Mouse (Mus musculus) heart, embryonic 15.5 days (tissue): ENCODE data around the gene Ablim2. TPM values are rescaled to one million over a fixed set of nuclear protein-coding genes. Genes with fewer than 3 reads are reported as not detected.
A peak's percentile ranks its signal among the peaks of the same experiment; 100 is the strongest.

Source experiments
- ATAC-seq: fragments of 200-750 bp; cut with Nextera tagmentation; replicated peaks from 2 replicates; pipeline ENCODE4 v1.8.0; 2017; ENCODE audit warnings: low read depth, moderate TSS enrichment; ENCODE audit not compliant: insufficient number of reproducible peaks, insufficient read depth, low FRiP score
- H3K27ac ChIP-seq: fragments of 300-500 bp; sonication (generic); 2 replicates; pipeline ENCODE4 v1.5.1; 2015; ENCODE audit warnings: mild to moderate bottlenecking, inconsistent platforms
- H3K27me3 ChIP-seq: fragments of 300-500 bp; sonication (generic); 2 replicates; pipeline ENCODE4 v1.6.1; 2015; ENCODE audit warnings: inconsistent platforms
- H3K36me3 ChIP-seq: fragments of 300-500 bp; sonication (generic); 2 replicates; pipeline ENCODE4 v1.6.1; 2015; ENCODE audit warnings: mild to moderate bottlenecking, inconsistent platforms
- H3K4me1 ChIP-seq: fragments of 300-500 bp; sonication (generic); replicated peaks from 2 replicates; pipeline ENCODE4 v1.6.1; 2015; ENCODE audit warnings: inconsistent platforms
- H3K4me2 ChIP-seq: fragments of 300-500 bp; sonication (generic); 2 replicates; pipeline ENCODE4 v1.6.1; 2015; ENCODE audit warnings: inconsistent platforms, mild to moderate bottlenecking, moderate library complexity
- H3K4me3 ChIP-seq: fragments of 300-500 bp; sonication (generic); 2 replicates; pipeline ENCODE4 v1.5.1; 2015; ENCODE audit warnings: mild to moderate bottlenecking, inconsistent platforms
- H3K9ac ChIP-seq: fragments of 300-500 bp; sonication (generic); 2 replicates; pipeline ENCODE4 v1.6.1; 2015; ENCODE audit warnings: mild to moderate bottlenecking, inconsistent platforms
- H3K9me3 ChIP-seq: fragments of 300-500 bp; sonication (generic); replicated peaks from 2 replicates; pipeline ENCODE4 v1.6.1; 2016; ENCODE audit warnings: inconsistent platforms
- WGBS: fragments of 180-500 bp; shearing (Covaris S2); methylation state at CpG from one replicate; pipeline ENCODE4 v1.1.7; 2015; ENCODE audit warnings: mixed read lengths; 5-methylcytosine and 5-hydroxymethylcytosine counted together
- polyA plus RNA-seq: library from polyadenylated mRNA; unstranded; fragments of >200 nt; fragmentation: Nextera tagmentation; extraction: Ambion mirVana; gene quantifications from 2 replicates; pipeline ENCODE4 v1.2.1, GENCODE M21; 2015

The Ablim2 gene
- polyA plus RNA-seq: 4.3 and 5.3 TPM in 2 replicates

DNA sequence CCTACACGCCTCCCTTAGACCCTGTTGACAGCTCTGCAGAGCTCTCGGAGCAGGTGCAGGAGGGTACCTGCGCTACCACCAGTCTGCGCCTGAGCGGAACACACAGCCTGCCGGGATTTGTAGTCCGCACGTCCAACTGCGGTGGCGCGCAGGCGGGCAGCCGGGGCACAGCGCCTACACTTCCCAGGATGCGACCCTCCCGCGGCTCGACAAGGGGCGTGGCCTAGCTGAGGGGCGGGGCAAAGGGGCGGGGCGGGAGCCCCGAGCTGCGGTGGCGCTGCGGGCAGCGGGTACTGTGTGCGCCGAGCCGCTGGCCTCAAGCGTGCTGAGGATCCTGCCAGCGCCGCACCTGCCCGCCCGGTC lies at the start of gene Ablim2:
Gene Ablim2, plus strand, starts transcription at position 242 of the 363 bp plus-strand sequence.
- no peaks in the 10 kb centered on the region for H3K36me3 ChIP-seq
- H3K4me3 ChIP-seq: peak within 1 kb of the TSS; percentile 71
- no peaks in the 10 kb centered on the region for H3K9me3 ChIP-seq
- no peak within 1 kb of the TSS for H3K27ac ChIP-seq
- H3K4me2 ChIP-seq: peak within 1 kb of the TSS; percentile 99
- ATAC-seq: peak; percentile 89
- WGBS: under 1% methylated on average over 35 of the region's 35 CpGs
- H3K9ac ChIP-seq: peak within 1 kb of the TSS; percentile 64
- H3K27me3 ChIP-seq: peaks cover 42% of the 10 kb centered on the region
- peaks cover 14% of the 10 kb centered on the region for H3K4me1 ChIP-seq

DNA sequence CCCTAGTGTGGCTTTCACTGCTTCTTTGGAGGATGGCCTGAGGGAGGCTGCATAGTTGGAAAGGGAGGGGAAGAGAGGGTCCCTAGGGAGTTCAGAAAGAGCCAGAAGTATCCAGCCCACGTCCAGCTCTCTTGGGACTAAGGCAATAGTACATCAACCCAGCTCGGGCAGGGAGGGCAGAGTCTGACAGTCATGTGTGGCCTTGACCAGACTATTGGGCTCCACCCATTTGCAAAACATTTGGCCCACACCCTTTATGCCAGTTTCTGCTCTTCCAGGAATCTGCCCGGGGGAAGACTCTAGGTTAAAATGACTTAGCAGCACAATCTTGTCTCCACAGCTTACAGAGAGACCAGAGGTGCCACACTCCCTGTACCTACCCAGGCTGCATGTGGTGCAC lies 47.2 kb upstream of the Ablim2 start:
- Histone ChIP-seq H3K4me3 (no peak overlapping the region), H3K27me3 (peaks cover 3% of the 10 kb centered on the region; the same call in 1 of the 2 replicates), H3K27ac (no peak overlapping the region), H3K9me3 (no peaks in the 10 kb centered on the region), H3K4me1 (peaks cover 3% of the 10 kb centered on the region), H3K4me2 (no peak overlapping the region), H3K36me3 (0 out of 2 replicates have a peak, but pooled peaks cover 2% of the 10 kb centered on the region), H3K9ac (no peak overlapping the region)
- 61% methylated on average over 3 of the region's 3 CpGs for WGBS
- no peak for ATAC-seq

DNA sequence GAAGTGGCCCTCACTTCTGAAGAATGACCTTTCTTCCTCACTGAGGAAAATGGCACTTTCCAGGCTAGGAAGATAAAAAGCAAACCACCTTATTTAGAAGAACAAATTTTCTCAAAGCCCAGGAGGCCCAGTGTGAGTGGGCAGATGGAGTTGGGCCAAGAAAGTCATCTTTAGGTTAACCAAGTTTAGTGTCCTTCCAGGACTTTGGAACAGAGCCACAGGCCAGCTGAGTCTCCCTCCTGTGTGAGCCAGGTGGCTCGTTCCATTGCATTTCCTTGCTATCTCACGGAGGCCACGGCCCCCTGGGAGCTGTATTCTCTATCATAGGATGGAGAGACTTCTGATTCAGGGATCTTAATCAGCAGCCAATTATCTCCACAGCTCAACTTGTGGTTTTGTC lies 46.7 kb upstream of the Ablim2 start:
- WGBS: 67% methylated on average over 3 of the region's 3 CpGs
- H3K4me2 ChIP-seq: no peak overlapping the region
- peaks cover 3% of the 10 kb centered on the region; the same call in 1 of the 2 replicates for H3K27me3 ChIP-seq
- no peak overlapping the region for H3K27ac ChIP-seq
- no peak overlapping the region for H3K4me3 ChIP-seq
- peaks cover 3% of the 10 kb centered on the region for H3K4me1 ChIP-seq
- 0 out of 2 replicates have a peak, but pooled peaks cover 2% of the 10 kb centered on the region for H3K36me3 ChIP-seq
- H3K9me3 ChIP-seq: no peaks in the 10 kb centered on the region
- ATAC-seq: no peak
- H3K9ac ChIP-seq: no peak overlapping the region

DNA sequence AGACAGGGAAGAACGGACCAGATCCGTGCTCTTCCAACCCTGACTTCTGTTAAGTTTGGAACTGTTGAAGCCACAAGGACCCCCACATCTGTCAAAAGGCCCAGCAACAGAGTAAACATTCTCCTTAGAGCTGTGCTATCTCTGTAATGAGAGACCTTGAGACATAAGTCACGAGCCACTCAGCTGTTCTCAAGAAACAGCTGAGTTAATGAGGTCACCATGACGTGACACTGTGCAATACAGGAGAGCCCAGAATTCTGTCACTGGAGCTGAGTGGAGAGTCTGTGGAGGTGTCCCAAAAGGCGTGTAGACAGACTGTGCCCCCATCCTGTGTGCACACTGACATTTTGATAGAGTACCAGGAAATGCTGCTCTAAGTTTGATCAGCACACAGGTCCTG lies 45.2 kb upstream of the Ablim2 start:
- Histone ChIP-seq H3K27me3 (peaks cover 3% of the 10 kb centered on the region; the same call in 1 of the 2 replicates), H3K4me3 (no peak overlapping the region), H3K36me3 (no peaks in the 10 kb centered on the region), H3K9me3 (no peaks in the 10 kb centered on the region), H3K4me1 (peaks cover 3% of the 10 kb centered on the region), H3K9ac (no peak overlapping the region), H3K4me2 (no peak overlapping the region), H3K27ac (no peak overlapping the region)
- 58% methylated on average over 5 of the region's 5 CpGs for WGBS
- ATAC-seq: no peak

DNA sequence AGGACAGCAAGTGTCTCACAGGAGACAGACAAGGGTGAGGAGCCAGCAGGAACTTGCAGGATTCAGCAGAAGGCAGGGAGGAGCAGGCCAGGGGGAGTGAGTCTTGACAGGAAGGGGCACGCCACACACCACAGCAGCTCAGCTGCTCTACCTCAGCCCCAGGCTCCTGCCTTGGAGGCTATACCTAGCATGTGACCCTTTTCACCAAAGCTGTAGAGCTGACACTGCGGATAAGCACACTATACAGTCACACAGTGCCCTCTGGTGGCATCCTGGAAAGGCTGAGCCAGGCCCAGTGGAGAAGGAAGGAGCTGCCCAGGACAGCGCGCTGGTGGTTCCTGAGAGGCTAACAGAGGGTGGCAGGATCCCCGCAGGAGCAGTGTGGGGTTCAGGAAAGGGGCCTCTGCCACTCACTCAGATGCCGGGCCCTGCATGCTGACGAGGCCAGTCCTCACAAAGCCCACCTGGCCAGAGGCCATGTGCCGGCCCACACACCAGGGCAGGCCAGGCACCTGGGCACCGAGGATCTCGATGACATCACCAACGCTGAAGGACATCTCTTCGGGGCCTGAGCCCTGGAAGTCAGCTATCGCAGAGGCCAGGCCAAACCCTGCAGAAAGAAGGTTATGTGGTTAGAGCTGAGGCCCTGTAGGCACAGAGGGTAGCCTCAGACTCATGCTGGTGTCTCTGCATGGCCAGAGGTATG lies 43.9 kb upstream of the Ablim2 start:
- Histone ChIP-seq H3K36me3 (no peaks in the 10 kb centered on the region), H3K9ac (no peak overlapping the region), H3K4me1 (peaks cover 3% of the 10 kb centered on the region), H3K9me3 (no peaks in the 10 kb centered on the region), H3K4me3 (no peak overlapping the region), H3K27ac (no peak overlapping the region), H3K27me3 (peaks cover 3% of the 10 kb centered on the region; the same call in 1 of the 2 replicates), H3K4me2 (no peak overlapping the region)
- ATAC-seq: peak; percentile 80
- WGBS: 46% methylated on average over 13 of the region's 13 CpGs

DNA sequence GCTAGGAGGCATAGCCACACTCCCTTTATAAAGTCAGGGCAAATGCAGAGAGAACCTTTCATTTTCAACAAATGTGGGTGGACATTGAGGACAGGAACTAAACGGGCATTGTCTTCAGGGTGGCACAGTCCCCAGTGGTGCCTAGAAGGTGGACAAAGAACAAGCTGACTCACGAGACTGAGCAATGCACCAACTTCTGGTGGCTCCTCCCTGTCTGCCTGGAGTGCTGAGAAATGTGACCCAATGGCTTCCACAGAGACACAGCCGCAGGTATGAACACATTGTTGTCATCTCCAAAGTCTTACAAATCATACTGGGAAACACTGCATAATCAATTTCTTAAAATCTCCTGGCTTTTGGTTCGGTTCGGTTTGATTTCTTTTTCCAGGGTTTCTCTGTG lies 40.2 kb upstream of the Ablim2 start:
- no peak for ATAC-seq
- WGBS: 77% methylated on average over 5 of the region's 5 CpGs

DNA sequence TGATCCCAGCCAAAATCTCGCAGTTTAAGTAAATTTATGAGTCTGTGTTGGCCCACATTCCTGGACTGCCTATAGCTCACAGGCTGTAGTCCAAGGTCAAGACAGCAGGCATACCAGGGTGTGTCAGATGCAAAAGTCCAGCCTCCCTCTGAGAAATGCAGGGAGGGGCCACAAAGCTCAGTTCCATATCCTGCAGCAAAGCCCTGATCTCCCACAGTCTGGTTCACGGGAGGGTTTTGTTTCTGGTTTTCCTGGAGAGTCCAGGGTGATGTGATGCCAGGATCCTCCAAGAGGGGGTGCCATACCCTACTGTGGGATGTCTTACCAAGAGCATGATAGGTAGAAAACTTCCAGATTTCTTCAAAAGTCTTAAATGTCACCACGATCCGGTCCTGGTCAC lies 39.7 kb upstream of the Ablim2 start:
- Histone ChIP-seq H3K9me3 (no peaks in the 10 kb centered on the region), H3K27me3 (no peaks in the 10 kb centered on the region; the same call in 1 of the 2 replicates), H3K27ac (no peak overlapping the region), H3K4me3 (no peak overlapping the region), H3K4me1 (peaks cover 31% of the 10 kb centered on the region), H3K36me3 (no peaks in the 10 kb centered on the region), H3K4me2 (no peak overlapping the region), H3K9ac (no peak overlapping the region)
- ATAC-seq: no peak
- 40% methylated on average over 4 of the region's 4 CpGs for WGBS

More for the DNA sequence above, 40.2 kb upstream of the Ablim2 start:
- no peak overlapping the region for H3K27ac ChIP-seq
- H3K4me3 ChIP-seq: no peak overlapping the region
- H3K9me3 ChIP-seq: no peaks in the 10 kb centered on the region
- no peak overlapping the region for H3K4me2 ChIP-seq
- H3K4me1 ChIP-seq: peaks cover 26% of the 10 kb centered on the region
- peaks cover 3% of the 10 kb centered on the region; the same call in 1 of the 2 replicates for H3K27me3 ChIP-seq
- H3K9ac ChIP-seq: no peak overlapping the region
- no peaks in the 10 kb centered on the region for H3K36me3 ChIP-seq

DNA sequence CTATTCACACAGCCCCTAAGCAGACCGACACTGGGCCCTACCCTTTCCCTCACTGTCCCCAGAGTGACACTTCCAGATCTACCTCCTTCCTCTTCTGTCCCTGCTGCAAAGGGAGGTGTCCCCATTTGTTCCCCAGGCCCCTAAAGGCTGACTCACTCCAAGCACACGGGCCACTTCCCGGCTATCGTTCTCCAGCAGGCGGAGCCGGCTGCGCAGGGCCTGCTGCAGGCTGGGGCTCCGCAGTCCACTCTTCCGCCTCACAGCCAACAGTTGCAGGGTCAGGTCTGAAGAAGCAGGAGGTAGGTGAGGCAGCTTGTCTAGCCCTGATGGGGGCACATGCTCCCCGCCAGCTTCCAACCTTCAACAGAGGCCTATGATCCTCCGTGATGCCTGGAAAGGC lies 38.9 kb upstream of the Ablim2 start:
- WGBS: 72% methylated on average over 11 of the region's 11 CpGs

DNA sequence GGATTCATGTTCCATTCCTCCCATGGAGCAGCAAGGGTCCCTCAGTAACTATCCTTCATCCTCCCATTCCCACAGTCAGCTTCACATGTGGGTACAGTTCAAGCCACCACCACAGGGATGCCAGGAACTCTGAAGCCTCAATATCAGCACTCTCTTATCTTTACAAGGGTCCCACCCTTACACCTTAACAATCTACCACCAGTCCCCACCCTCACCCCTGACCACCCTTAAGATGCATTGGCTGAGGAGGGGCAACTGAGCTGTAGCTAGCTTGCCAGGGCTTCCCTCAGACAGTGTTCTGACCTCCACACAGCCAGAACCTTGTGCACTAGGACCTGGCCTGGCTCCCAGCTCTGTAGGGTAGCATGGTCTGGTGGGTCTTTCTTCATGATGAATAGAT lies 38.3 kb upstream of the Ablim2 start:
- Histone ChIP-seq H3K9ac (no peak overlapping the region), H3K4me1 (peaks cover 33% of the 10 kb centered on the region)
- ATAC-seq: no peak

More for the DNA sequence above, 38.9 kb upstream of the Ablim2 start:
- peaks cover 33% of the 10 kb centered on the region for H3K4me1 ChIP-seq
- H3K4me2 ChIP-seq: no peak overlapping the region
- ATAC-seq: no peak
- no peaks in the 10 kb centered on the region for H3K36me3 ChIP-seq
- no peaks in the 10 kb centered on the region for H3K9me3 ChIP-seq
- no peak overlapping the region for H3K27ac ChIP-seq
- no peak overlapping the region for H3K4me3 ChIP-seq
- H3K9ac ChIP-seq: no peak overlapping the region
- no peaks in the 10 kb centered on the region; the same call in 1 of the 2 replicates for H3K27me3 ChIP-seq

DNA sequence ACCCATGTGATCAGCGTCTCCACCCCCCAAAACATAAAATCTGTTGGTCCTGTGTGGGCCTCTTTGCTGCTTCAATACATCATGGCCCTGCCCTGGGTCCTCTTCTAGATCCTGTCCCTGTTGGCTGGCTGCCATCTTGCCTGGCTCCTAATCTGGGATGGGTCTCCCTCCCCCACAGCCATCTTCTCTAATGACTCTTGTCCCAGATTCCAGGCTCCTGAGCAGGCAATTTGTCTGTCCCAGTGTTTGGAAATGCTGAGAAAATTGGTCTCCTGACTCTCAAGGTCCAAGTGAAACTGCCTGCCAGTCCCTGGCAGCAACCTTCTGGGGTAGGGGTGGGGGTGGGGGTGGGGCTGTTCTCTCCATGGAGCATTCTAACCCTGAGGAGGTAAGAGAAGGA lies 37.8 kb upstream of the Ablim2 start:
- peaks cover 33% of the 10 kb centered on the region for H3K4me1 ChIP-seq
- WGBS: 83% methylated on average over 1 of the region's 1 CpGs
- no peak overlapping the region for H3K9ac ChIP-seq
- no peak overlapping the region for H3K4me2 ChIP-seq
- no peak for ATAC-seq
- no peak overlapping the region for H3K27ac ChIP-seq
- H3K4me3 ChIP-seq: no peak overlapping the region
- no peaks in the 10 kb centered on the region for H3K27me3 ChIP-seq
- no peaks in the 10 kb centered on the region for H3K36me3 ChIP-seq
- no peaks in the 10 kb centered on the region for H3K9me3 ChIP-seq

More for the DNA sequence above, 38.3 kb upstream of the Ablim2 start:
- Histone ChIP-seq H3K27me3 (no peaks in the 10 kb centered on the region; the same call in 1 of the 2 replicates), H3K4me3 (no peak overlapping the region), H3K36me3 (no peaks in the 10 kb centered on the region), H3K9me3 (no peaks in the 10 kb centered on the region), H3K27ac (no peak overlapping the region), H3K4me2 (no peak overlapping the region)

DNA sequence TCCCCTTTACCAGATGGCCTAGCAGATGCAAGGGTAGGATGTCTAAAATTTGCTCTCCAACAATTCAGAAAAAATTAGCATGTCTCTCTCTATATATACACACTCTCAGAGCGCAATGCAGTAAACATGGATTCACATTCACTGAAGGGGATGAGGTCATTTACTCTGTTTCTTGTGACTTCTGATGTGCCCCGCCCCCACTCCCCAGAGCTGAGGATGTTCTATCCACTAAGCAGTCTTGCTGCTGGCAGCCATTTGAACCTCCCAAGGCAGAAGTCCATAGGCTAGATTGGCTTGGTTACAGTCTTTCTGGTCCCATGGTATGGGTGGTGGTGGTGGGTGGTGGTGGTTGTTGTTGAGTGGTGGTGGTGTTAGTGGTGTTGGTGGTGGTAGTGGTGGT lies 35.7 kb upstream of the Ablim2 start:
- no peak overlapping the region for H3K4me2 ChIP-seq

DNA sequence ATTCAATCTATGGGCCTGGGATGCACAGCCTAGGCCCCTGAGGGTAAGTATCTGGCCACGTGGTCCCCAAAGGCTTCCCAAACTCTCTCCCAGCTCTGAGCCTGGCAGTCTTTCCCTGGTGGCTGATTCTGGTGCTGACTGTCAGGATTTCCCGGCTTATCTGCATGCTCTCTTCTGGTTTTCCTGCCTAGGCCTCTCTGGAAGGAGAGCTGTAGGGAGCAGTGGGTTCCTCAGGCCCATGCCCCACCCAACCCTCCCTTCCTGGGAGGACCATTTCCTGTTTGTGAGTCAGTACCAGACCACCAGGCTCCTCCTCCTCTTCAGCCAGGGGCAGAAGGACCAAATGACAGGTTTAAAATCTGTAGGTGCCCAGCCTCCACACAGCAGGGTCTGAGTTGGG lies 35.0 kb upstream of the Ablim2 start:
- H3K36me3 ChIP-seq: no peaks in the 10 kb centered on the region
- H3K9me3 ChIP-seq: no peaks in the 10 kb centered on the region
- 16% methylated on average over 2 of the region's 2 CpGs for WGBS
- H3K4me2 ChIP-seq: no peak overlapping the region
- 0 out of 2 replicates have a peak overlapping the region, but pooled peaks have one; percentile 18 for H3K9ac ChIP-seq
- H3K27me3 ChIP-seq: no peaks in the 10 kb centered on the region
- peaks cover 33% of the 10 kb centered on the region for H3K4me1 ChIP-seq
- no peak overlapping the region for H3K4me3 ChIP-seq
- H3K27ac ChIP-seq: peak overlapping the region; percentile 66
- ATAC-seq: peak; percentile 34; the same call in 1 of the 2 replicates

More for the DNA sequence above, 35.7 kb upstream of the Ablim2 start:
- peaks cover 33% of the 10 kb centered on the region for H3K4me1 ChIP-seq
- WGBS: 92% methylated on average over 2 of the region's 2 CpGs
- H3K9me3 ChIP-seq: no peaks in the 10 kb centered on the region
- ATAC-seq: no peak
- H3K9ac ChIP-seq: no peak overlapping the region
- no peak overlapping the region for H3K4me3 ChIP-seq
- H3K36me3 ChIP-seq: no peaks in the 10 kb centered on the region
- no peak overlapping the region for H3K27ac ChIP-seq
- no peaks in the 10 kb centered on the region for H3K27me3 ChIP-seq
